Mouse (Mus musculus) forebrain, embryonic 14.5 days (tissue): Measurements from ENCODE around the gene Sirpa. TPM values are rescaled to one million over a fixed set of nuclear protein-coding genes. Genes with fewer than 3 reads are reported as not detected.

Experiments used
- ATAC-seq: fragments of 200-750 bp; cut with Nextera tagmentation; 2 replicates; pipeline ENCODE4 v1.8.0; 2017; ENCODE audit warnings: mild to moderate bottlenecking, moderate library complexity
- DNase-seq: peaks from one replicate; pipeline ENCODE4 v3.0.0-alpha.2; 2015; ENCODE audit warnings: low spot score
- H3K27ac ChIP-seq: fragments of 300-500 bp; sonication (generic); 2 replicates; pipeline ENCODE4 v1.5.1; 2014; ENCODE audit warnings: low read depth, mild to moderate bottlenecking, control low read depth, low read length, moderate library complexity
- H3K27me3 ChIP-seq: fragments of 300-500 bp; sonication (generic); replicated peaks from 2 replicates; pipeline ENCODE4 v1.6.1; 2014; ENCODE audit warnings: low read length, control low read depth, mixed read lengths; ENCODE audit not compliant: control insufficient read depth, insufficient read depth
- H3K36me3 ChIP-seq: fragments of 300-500 bp; sonication (generic); 2 replicates; pipeline ENCODE4 v1.6.1; 2014; ENCODE audit warnings: low read length, control low read depth; ENCODE audit not compliant: control insufficient read depth, insufficient read depth
- H3K4me1 ChIP-seq: fragments of 300-500 bp; sonication (generic); 2 replicates; pipeline ENCODE4 v1.6.1; 2014; ENCODE audit warnings: antibody characterized with exemption, low read length, control low read depth; ENCODE audit not compliant: control insufficient read depth, insufficient read depth
- H3K4me2 ChIP-seq: fragments of 300-500 bp; sonication (generic); 2 replicates; pipeline ENCODE4 v1.6.1; 2014; ENCODE audit warnings: mild to moderate bottlenecking, control low read depth, low read length
- H3K4me3 ChIP-seq: fragments of 300-500 bp; sonication (generic); 2 replicates; pipeline ENCODE4 v1.5.1; 2014; ENCODE audit warnings: low read depth, low read length, control low read depth
- H3K9ac ChIP-seq: fragments of 300-500 bp; sonication (generic); 2 replicates; pipeline ENCODE4 v1.6.1; 2014; ENCODE audit warnings: mild to moderate bottlenecking, low read length, control low read depth, moderate library complexity
- H3K9me3 ChIP-seq: fragments of 300-500 bp; sonication (generic); replicated peaks from 2 replicates; pipeline ENCODE4 v1.6.1; 2016; ENCODE audit warnings: low read length, control low read depth, mixed read lengths; ENCODE audit not compliant: control insufficient read depth
- WGBS: fragments of 180-500 bp; shearing (Covaris S2); extraction: QIAGEN DNeasy Blood & Tissue Kit; methylation state at CpG from one replicate; pipeline ENCODE4 v1.1.7; 2014; 5-methylcytosine and 5-hydroxymethylcytosine counted together
- polyA plus RNA-seq: library from polyadenylated mRNA; unstranded; fragments of >200 nt; fragmentation: Nextera tagmentation; extraction: Ambion mirVana; gene quantifications from 2 replicates; pipeline ENCODE4 v1.2.1, GENCODE M21; 2014

Sirpa gene
- polyA plus RNA-seq, 1 experiment from 2014 or later, result 24.8 TPM

DNA sequence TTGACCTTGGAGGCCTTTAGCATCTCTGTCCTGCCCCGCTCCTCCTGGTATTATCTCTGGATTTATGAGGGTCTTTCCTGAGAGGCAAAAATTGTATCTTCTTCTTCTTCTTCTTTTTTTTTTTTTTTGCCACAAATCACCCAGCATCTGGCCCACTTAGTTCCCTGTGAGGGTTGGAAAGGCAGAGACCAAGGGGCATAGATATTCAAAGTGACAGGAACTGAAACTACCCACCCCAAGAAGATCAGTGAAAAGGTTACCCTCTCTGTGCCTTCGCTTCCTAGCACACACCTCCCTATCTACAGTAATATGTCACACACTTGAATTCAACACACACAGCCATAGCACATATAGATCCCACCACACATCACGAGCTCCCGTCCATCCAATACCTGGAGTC is 17.5 kb upstream of the Sirpa start:
- Histone ChIP-seq H3K9me3 (no peaks in the 10 kb centered on the region), H3K4me3 (no peak overlapping the region), H3K36me3 (no peaks in the 10 kb centered on the region), H3K4me1 (peaks cover 17% of the 10 kb centered on the region), H3K4me2 (peak overlapping the region; percentile 63), H3K27me3 (no peaks in the 10 kb centered on the region), H3K27ac (peak overlapping the region; percentile 85), H3K9ac (peak overlapping the region; percentile 48; the same call in 1 of the 2 replicates)
- WGBS, result 93% methylated on average over 4 of the region's 4 CpGs
- no peak for ATAC-seq
- DNase-seq, result no peak

- Histone ChIP-seq H3K4me2 (no peak overlapping the region), H3K27me3 (no peaks in the 10 kb centered on the region), H3K4me1 (peaks cover 17% of the 10 kb centered on the region), H3K4me3 (no peak overlapping the region), H3K27ac (no peak overlapping the region), H3K9ac (no peak overlapping the region), H3K36me3 (no peaks in the 10 kb centered on the region), H3K9me3 (no peaks in the 10 kb centered on the region)
- WGBS, result 86% methylated on average over 8 of the region's 8 CpGs
- DNase-seq (no peak), ATAC-seq (no peak)
These were observed 15.8 kb upstream of the Sirpa start for GRCm38 (mm10) chr2:129576611-129577447.

DNA sequence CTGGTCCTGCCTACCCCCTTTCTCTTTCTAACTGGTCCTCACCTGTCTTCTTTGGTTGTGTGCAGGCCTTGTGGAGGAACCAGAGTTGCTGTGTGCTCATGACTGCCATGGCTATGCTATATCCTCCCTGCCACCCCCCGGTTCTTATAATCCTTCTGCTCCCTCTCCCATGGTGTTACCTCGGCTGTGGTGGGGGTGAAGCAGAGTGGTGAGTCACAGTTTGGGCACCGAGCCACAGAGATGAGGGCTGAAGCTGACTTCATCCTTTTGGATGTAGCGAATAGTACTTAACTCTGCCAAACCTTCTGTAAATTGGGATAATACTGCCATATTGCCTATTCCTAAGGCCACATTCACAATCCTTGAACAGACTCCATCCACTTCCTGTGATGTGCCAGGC is 12.0 kb upstream of the Sirpa start:
- WGBS, result 71% methylated on average over 4 of the region's 4 CpGs
- no peaks in the 10 kb centered on the region for H3K9me3 ChIP-seq

GRCm38 (mm10) chr2:129581826-129582225 is 10.8 kb upstream of the Sirpa start:
- Histone ChIP-seq H3K9ac (no peak overlapping the region), H3K9me3 (no peaks in the 10 kb centered on the region), H3K36me3 (no peaks in the 10 kb centered on the region), H3K27me3 (no peaks in the 10 kb centered on the region), H3K4me3 (no peak overlapping the region), H3K27ac (no peak overlapping the region), H3K4me1 (peaks cover 4% of the 10 kb centered on the region), H3K4me2 (no peak overlapping the region)
- DNase-seq, result no peak
- WGBS, result 69% methylated on average over 3 of the region's 3 CpGs
- ATAC-seq, result no peak

More for the DNA sequence above, 12.0 kb upstream of the Sirpa start:
- no peak overlapping the region for H3K4me3 ChIP-seq
- H3K36me3 ChIP-seq, result no peaks in the 10 kb centered on the region
- no peak overlapping the region for H3K9ac ChIP-seq
- peaks cover 4% of the 10 kb centered on the region for H3K4me1 ChIP-seq
- ATAC-seq (peak; percentile 44; the same call in 1 of the 2 replicates), DNase-seq (peak; percentile 49)
- H3K27me3 ChIP-seq, result no peaks in the 10 kb centered on the region
- no peak overlapping the region for H3K4me2 ChIP-seq
- H3K27ac ChIP-seq, result no peak overlapping the region

DNA sequence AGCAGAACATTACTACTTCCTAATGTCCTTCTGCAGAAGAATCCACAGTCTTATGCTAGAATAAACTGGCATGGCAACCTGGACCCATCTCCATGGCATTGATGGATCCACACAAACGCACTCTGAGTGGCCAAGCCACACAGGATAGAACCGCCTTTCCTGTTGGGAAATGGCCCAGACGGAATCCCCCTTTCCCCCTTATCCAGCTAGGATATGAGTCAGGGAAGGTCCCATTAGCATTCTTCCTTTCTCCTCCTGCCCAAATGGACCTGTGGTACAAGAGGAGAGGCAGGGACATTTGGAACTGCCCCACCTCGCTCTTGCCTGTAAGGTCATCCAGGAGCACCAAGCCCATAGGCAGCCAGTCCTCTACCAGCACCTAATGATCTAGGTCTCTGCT is 10.4 kb upstream of the Sirpa start:
- Histone ChIP-seq H3K9me3 (no peaks in the 10 kb centered on the region), H3K36me3 (no peaks in the 10 kb centered on the region), H3K4me1 (peaks cover 4% of the 10 kb centered on the region), H3K4me2 (no peak overlapping the region), H3K4me3 (no peak overlapping the region), H3K9ac (no peak overlapping the region), H3K27me3 (no peaks in the 10 kb centered on the region), H3K27ac (no peak overlapping the region)
- WGBS, result 86% methylated on average over 4 of the region's 4 CpGs
- DNase-seq, result no peak
- no peak for ATAC-seq

DNA sequence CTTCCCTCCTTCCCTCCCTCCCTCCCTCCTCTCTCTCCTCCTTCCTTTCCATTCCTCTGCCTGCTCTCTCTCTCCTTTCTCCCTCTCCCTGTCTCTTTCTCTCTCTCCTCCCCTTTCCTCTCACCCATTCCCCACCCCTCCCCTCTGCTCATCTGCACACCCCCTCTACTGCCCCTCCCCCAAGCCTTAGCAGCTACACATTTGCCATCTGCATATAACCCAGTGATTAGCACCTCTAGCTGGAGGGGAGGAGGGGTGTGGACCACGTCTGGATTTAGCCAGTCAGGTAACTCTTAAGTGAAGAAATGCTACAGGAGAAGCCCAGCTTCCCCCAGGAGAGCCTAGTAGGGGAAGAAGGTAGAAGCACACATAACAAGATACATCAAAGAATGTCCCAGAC is 7.7 kb upstream of the Sirpa start:
- Histone ChIP-seq H3K9ac (no peak overlapping the region), H3K4me2 (no peak overlapping the region), H3K9me3 (no peaks in the 10 kb centered on the region), H3K4me1 (peaks cover 4% of the 10 kb centered on the region), H3K27ac (peak overlapping the region; percentile 22; the same call in 1 of the 2 replicates), H3K27me3 (no peaks in the 10 kb centered on the region), H3K4me3 (no peak overlapping the region), H3K36me3 (no peaks in the 10 kb centered on the region)
- 4% methylated on average over 1 of the region's 1 CpGs for WGBS
- ATAC-seq (peak; percentile 35; the same call in 1 of the 2 replicates), DNase-seq (peak; percentile 54)

DNA sequence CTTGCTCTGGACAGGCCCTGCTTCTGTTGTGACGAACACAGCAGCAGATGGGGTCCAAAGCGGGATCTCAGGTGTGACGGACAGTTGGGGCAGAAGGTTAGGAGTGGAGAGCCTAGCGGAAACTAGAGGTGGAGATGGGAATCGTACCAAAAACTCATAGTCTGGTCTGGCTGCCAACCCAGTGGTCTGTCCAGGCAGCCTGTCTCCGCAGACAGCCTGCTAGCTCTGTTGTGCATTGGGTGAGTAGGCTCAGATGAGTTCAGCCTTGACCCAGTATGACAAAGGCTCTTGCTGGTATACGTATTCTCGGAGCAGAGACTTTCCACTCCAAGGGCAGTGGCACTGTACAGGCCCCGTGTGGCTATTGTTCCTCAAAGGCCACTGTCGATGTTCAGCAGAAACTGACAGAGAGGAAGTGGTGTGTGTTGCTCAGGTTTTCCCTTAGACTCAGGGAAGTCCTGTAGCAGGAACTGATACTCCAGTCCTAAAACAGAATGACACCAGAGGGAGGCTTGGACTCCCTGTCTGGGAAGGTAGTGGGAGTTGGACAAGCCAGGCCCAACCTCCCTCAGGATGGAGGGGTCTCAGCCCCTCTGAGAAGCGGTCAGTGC is 6.6 kb upstream of the Sirpa start:
- no peak overlapping the region for H3K4me3 ChIP-seq
- no peak overlapping the region for H3K9ac ChIP-seq
- DNase-seq, result no peak
- H3K27me3 ChIP-seq, result no peaks in the 10 kb centered on the region
- no peak overlapping the region for H3K4me2 ChIP-seq
- 80% methylated on average over 11 of the region's 11 CpGs for WGBS
- no peaks in the 10 kb centered on the region for H3K36me3 ChIP-seq
- 0 out of 2 replicates have a peak overlapping the region, but pooled peaks have one; percentile 16 for H3K27ac ChIP-seq
- H3K4me1 ChIP-seq, result peaks cover 4% of the 10 kb centered on the region
- no peaks in the 10 kb centered on the region for H3K9me3 ChIP-seq
- ATAC-seq, result no peak

GRCm38 (mm10) chr2:129587241-129587640 is 5.4 kb upstream of the Sirpa start:
- no peak overlapping the region for H3K4me2 ChIP-seq
- no peak overlapping the region for H3K9ac ChIP-seq
- H3K27ac ChIP-seq, result no peak overlapping the region
- H3K4me3 ChIP-seq, result no peak overlapping the region
- no peaks in the 10 kb centered on the region for H3K27me3 ChIP-seq
- no peaks in the 10 kb centered on the region for H3K9me3 ChIP-seq
- 50% methylated on average over 3 of the region's 3 CpGs for WGBS
- DNase-seq (no peak), ATAC-seq (no peak)
- no peaks in the 10 kb centered on the region for H3K36me3 ChIP-seq
- H3K4me1 ChIP-seq, result peaks cover 10% of the 10 kb centered on the region

DNA sequence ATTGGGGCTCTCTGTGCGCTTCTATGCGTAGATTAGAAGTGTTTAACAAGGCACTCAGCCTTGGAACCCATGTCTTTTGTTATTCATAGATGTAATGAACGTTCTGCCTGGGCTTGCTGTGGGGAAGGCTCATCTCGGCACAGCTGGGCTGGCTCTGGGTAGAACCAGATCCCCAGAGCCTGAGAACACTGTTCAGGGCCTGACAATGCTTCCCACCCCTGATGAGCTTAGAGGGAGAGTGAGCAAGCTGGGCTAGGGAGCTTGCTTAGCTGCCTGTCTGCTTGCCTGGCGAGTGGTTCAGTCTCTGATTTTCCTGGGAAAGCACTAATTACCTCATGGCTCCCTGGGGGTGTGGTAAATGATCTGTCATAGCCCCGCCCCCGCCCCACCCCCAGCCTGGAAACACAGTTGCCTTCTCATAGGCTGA is 4.8 kb upstream of the Sirpa start:
- H3K9ac ChIP-seq, result no peak overlapping the region
- 4% methylated on average over 7 of the region's 7 CpGs for whole genome bisulfite sequencing
- no peaks in the 10 kb centered on the region for H3K36me3 ChIP-seq
- ATAC-seq, result peak; percentile 25; the same call in 1 of the 2 replicates
- peak; percentile 58 for DNase-seq
- H3K27ac ChIP-seq, result no peak overlapping the region
- H3K9me3 ChIP-seq, result no peaks in the 10 kb centered on the region
- no peak overlapping the region for H3K4me2 ChIP-seq
- no peaks in the 10 kb centered on the region for H3K27me3 ChIP-seq
- peaks cover 15% of the 10 kb centered on the region for H3K4me1 ChIP-seq
- H3K4me3 ChIP-seq, result no peak overlapping the region
